Mouse (Mus musculus) olfactory bulb, adult 2 months (tissue): Measurements from ENCODE around the gene Zfp985. TPM values are rescaled to one million over a fixed set of nuclear protein-coding genes. Genes with fewer than 3 reads are reported as not detected.
"Not testable (repeated sequence)": the region's sequence is repeated elsewhere in the genome, so short reads cannot be mapped to it uniquely, and the experiment has no call there.

ENCODE experiments used
- H3K27ac ChIP-seq: fragments of 200-500 bp; 2 replicates; pipeline ENCODE4 v1.5.1; 2012; ENCODE audit warnings: low read depth, low read length; ENCODE audit not compliant: insufficient read depth
- H3K4me1 ChIP-seq: fragments of 200-500 bp; 2 replicates; pipeline ENCODE4 v1.6.1; 2012; ENCODE audit warnings: low read length; ENCODE audit not compliant: control insufficient read depth, insufficient read depth
- H3K4me3 ChIP-seq: fragments of 200-500 bp; 2 replicates; pipeline ENCODE4 v1.5.1; 2012; ENCODE audit warnings: mild to moderate bottlenecking, low read depth, low read length, moderate library complexity; ENCODE audit not compliant: insufficient read depth
- CTCF ChIP-seq: fragments of 200-500 bp; IDR thresholded peaks from 2 replicates; pipeline ENCODE4 v1.5.1; 2012; ENCODE audit warnings: low read depth, mild to moderate bottlenecking, low read length, moderate library complexity; ENCODE audit not compliant: insufficient read depth
- POLR2A ChIP-seq: fragments of 200-500 bp; IDR thresholded peaks from 2 replicates; pipeline ENCODE4 v1.6.1; 2012; ENCODE audit warnings: mild to moderate bottlenecking, low read depth, low read length, moderate library complexity; ENCODE audit not compliant: insufficient read depth
- WGBS: fragments of 180-500 bp; shearing (Covaris S2); methylation state at CpG from one replicate; pipeline ENCODE4 v1.1.7; 2018; 5-methylcytosine and 5-hydroxymethylcytosine counted together
- polyA plus RNA-seq: library from polyadenylated mRNA; stranded (reverse); fragments of >200 nt; gene quantifications from 2 replicates; pipeline ENCODE4 v1.2.4, GENCODE M21; 2012; ENCODE audit warnings: low replicate concordance; ENCODE audit not compliant: missing spikeins, insufficient read depth, insufficient read length

Gene Zfp985
- not detected in 2 replicates for polyA plus RNA-seq

DNA sequence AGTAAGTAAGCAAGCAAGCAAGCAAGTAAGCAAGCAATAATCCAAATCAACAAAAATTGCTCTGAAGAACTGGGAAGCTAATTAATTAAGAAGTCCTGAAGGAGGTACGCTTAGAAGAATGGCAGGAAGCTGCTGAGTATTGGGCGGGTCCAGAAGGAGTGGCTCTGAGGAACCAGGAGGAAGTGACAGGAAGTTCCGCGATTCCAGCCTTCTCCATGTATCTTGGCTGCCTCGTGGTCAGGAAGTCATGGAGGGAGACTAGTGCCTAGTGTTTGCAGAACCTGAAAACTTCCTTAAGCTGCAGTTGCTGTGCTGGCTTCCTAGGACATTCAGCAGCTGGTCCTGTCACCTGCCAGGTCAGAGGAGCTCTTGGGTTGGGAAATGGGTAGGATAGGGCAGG lies at the start of gene Zfp985:
TSS of gene Zfp985 (plus strand) at position 207 of the 400 bp plus-strand sequence.
- not testable (repeated sequence) for H3K4me1 ChIP-seq, H3K27ac ChIP-seq, H3K4me3 ChIP-seq
- WGBS: 76% methylated on average over 5 of the region's 5 CpGs

DNA sequence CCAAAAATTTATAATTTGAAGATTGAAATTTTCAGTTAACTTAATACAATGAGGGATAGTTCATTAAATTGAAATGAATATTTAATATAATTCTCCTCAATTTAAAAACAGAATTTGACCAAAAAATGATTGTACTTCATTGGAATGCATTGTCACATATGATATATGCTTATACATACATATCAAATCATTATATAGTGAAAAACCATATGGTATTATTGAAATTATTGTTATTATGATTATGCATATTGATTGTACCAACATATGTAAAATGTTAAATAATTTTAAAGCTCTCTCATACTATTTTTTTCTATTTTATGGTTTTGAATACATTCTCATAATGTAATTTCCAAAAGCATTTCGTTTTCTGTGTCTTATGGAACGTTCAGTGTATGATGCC lies 43.9 kb upstream of the Zfp985 start:
- Histone ChIP-seq H3K4me3 (no peak overlapping the region), H3K4me1 (no peaks in the 10 kb centered on the region), H3K27ac (no peak overlapping the region)
- TF ChIP-seq CTCF (no peak), POLR2A (no peak)
- WGBS: 75% methylated on average over 2 of the region's 2 CpGs

DNA sequence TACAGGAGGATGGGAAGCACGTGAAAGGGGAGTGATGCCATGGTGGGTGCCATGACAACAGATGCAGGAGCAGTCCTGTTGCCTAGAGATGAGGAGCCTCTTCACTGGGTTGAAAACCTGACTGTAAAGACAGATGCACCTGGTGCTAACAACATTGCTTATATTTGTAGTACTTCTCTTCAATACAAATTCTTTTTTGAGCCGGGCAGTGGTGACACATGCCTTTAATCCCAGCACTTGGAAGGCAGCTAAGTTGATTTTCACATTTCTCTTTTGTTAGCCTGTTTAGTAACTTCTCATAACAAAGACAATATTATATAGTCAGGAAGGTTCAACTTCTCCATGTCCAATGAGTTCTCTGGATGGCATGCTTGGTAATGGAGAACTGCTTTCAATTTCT lies 34.1 kb upstream of the Zfp985 start:
- Histone ChIP-seq H3K27ac (no peak overlapping the region), H3K4me1 (no peaks in the 10 kb centered on the region), H3K4me3 (no peak overlapping the region)
- 70% methylated on average over 2 of the region's 2 CpGs for WGBS
- no peak for TF ChIP-seq POLR2A

DNA sequence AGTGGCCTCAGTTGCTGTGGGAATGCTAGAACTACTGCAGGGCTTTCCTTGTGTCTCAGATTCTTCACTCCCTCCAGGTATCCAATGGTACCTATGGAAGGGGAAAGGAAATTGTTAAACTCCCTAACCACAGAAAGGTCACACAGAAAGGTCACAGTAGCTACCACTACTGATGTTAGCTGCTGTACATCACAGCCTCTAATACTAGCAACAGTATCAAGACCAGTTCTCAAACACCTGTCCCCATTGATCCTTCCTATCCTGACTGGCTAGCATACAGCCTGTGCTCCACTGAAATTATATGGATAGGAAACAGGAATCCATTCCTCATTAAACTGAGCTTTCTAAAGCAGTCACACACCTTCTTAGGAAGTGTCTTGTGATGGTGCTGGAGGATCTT lies 33.0 kb upstream of the Zfp985 start:
- Histone ChIP-seq H3K4me1 (no peaks in the 10 kb centered on the region), H3K27ac (no peak overlapping the region), H3K4me3 (no peak overlapping the region)
- TF ChIP-seq POLR2A (no peak), CTCF (no peak)

DNA sequence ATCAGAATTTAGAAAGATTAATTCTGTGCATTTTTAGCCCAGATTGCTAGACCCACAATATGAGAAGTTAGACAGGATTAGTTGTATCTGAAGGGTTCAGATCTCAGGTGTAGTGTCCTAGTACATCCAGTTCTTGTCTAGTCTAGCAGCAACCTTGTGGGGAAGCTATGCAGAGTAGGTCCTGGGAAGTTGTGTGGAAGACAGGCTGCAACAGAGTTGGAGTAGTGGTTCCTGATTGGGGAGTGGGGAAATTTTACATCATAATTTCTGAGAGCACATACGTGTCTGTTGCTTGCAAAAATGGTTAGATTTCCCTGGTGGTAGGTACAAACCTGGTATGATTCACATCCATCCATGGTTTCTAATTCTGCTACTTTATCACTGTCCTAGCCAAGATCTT lies 28.0 kb upstream of the Zfp985 start:
- Histone ChIP-seq H3K27ac (no peak overlapping the region), H3K4me3 (no peak overlapping the region), H3K4me1 (no peaks in the 10 kb centered on the region)
- 78% methylated on average over 1 of the region's 1 CpGs for WGBS
- no peak for TF ChIP-seq CTCF
- no peak for TF ChIP-seq POLR2A

DNA sequence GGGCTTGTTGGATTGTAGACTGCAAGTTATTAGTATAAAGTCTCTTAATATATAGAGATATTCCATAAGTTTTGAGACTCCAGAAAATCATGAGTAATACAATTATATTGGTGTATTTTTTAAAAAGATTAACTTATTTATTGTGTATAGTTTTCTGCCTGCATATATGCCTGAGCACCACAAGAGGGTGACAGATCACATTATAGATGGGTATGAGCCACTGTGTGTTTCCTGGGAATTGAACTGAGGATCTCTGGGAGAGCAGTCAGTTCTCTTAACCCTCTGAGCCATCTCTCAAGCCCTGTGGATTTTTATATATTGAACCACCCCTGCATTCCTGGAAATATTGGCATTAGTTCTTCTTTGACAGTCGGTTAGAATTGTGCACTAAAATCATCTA lies 22.7 kb upstream of the Zfp985 start:
- TF ChIP-seq CTCF (no peak), POLR2A (no peak)
- no peak overlapping the region for H3K27ac ChIP-seq
- no peaks in the 10 kb centered on the region for H3K4me1 ChIP-seq
- WGBS: 95% methylated on average over 1 of the region's 1 CpGs
- H3K4me3 ChIP-seq: no peak overlapping the region

DNA sequence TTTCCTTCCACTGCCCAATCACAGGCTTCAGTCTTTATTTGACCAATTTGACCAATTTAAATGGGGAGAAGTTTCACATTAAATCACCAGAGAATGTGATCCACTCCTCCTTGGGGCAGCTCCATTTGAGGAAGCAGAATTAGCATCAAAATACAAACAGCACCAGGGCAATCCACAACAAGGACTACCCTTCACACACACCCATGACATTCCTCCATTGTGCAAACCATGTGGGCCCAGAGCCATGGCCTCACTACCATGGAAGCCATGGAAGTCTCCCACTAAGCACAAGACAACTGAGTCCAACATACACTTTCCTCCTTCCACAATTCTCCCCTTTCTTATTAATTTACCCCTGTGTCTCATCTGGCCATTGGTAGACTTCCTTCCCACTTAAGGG lies 17.2 kb upstream of the Zfp985 start:
- H3K4me1 ChIP-seq, H3K27ac ChIP-seq, H3K4me3 ChIP-seq: not testable (repeated sequence)

DNA sequence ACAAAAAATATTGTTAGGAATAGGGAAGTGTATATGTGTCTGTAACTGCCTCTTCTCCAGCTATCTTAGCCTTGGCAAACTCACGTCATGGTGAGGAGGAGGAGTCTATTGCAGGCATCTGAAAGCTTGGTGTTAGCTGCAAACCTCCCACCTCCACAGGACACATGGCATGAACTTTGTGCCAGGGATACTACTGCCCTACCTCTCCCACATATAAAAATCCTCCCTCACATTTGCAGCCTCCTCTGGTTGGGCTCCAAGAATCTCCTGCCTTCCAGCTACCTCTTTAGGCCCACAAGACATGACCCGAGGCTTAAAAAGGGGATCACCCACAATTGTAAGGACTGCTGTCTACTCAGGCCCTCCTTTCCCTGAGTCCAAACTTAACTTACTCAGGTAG lies 15.4 kb upstream of the Zfp985 start:
- Histone ChIP-seq H3K27ac (no peak overlapping the region), H3K4me1 (no peaks in the 10 kb centered on the region), H3K4me3 (no peak overlapping the region)
- no peak for TF ChIP-seq CTCF
- no peak for TF ChIP-seq POLR2A
- WGBS: 82% methylated on average over 2 of the region's 2 CpGs

DNA sequence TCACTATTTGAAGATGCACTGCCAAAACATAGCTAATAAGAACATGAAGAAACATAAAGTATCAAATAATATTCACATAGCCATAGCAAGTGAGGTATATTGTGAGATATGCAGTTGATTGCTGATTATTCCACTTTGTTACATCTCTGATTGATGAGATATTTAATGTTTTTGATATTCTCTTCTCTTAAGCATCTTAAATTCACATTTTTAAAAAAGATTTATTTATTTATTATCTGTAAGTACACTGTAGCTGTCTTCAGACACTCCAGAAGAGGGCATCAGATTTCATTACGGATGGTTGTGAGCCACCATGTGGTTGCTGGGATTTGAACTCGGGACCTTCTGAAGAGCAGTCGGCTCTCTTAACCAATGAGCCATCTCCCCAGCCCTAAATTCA lies 13.2 kb upstream of the Zfp985 start, which contains the start of gene Gm16503:
TSS of gene Gm16503 (plus strand) at position 301 of the 400 bp plus-strand sequence.
- H3K27ac ChIP-seq, H3K4me1 ChIP-seq, H3K4me3 ChIP-seq: not testable (repeated sequence)
- WGBS: 80% methylated on average over 3 of the region's 3 CpGs

DNA sequence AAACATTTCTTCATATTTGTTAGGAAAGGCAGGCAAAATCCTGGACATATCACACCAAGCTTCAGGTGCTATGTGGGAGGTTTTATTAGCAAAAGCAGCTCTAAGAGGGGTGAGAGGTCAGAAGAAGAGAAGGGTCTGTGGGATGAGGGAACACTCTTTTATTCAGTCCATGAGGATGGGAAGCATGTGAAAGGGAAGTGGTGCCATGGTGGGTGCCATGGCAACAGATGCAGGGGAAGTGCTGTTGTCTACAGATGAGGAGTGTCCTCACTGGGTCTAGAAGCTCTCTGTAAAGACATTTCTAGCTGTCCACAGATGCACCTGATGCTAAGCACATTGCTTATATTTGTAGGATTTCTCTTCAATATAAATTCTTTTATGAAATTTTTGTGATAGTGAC lies 12.0 kb upstream of the Zfp985 start:
- H3K27ac ChIP-seq: no peak overlapping the region
- H3K4me1 ChIP-seq: no peaks in the 10 kb centered on the region
- no peak for TF ChIP-seq CTCF
- no peak for TF ChIP-seq POLR2A
- no peak overlapping the region for H3K4me3 ChIP-seq

DNA sequence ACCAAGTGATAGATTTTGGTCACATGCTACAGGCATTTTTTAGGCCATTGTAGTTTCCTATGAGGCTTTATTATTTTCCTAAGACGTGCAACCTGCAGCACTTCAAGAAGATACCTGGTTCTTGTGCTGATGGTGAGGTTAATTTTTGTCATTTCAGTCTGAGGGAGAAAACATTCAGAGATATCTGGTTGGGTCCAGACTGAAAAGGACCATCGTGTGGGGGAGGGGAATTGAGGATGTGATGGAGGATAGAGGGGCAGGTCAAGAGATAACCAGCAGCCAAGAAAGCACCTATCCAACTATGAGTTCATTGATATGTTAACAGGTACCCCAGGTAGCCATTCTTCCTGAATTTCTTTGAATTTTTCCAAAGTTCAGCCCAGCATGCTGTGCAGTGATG lies 1.3 kb downstream of the Zfp985 start:
- H3K4me3 ChIP-seq, H3K4me1 ChIP-seq, H3K27ac ChIP-seq: not testable (repeated sequence)
- WGBS: 72% methylated on average over 2 of the region's 2 CpGs

DNA sequence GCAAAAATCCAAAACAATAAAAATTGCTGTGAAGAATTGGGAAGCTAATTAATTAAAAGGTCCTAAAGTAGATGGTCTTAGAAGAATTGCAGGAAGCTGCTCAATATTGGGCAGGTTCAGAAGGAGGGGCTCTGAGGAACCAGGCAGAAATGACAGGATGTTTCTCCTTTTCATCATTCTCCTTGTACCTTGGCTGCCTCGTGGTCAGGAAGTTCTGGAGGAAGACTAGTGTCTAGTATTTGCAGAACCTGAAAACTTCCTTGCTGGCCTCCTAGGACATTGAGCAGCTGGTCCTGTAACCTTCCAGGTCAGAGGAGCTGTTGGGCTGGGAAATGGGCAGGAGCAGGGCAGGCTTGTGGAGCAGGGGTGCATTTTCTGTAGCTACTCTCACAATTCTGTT lies 3.8 kb downstream of the Zfp985 start:
- H3K4me3 ChIP-seq, H3K27ac ChIP-seq, H3K4me1 ChIP-seq: not testable (repeated sequence)
- WGBS: 43% methylated on average over 1 of the region's 1 CpGs

DNA sequence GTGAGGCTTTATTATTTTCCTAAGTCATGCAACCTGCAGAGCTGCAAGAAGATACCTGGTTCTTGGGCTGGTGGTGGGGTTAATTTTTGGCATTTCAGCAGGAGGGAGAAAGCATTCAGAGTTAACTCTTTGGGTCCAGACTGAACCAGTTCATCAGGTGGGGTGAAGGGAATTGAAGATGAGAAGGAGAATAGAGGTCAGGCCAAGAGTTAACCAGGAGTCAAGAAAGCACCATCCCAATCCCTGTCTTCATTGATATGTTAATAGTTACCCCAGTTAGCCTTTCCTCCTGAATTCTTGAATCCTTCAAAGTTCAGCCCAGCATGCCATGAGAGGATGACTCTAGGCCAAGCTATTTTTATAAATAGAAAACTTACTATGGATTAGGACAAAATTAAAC lies 4.9 kb downstream of the Zfp985 start:
- not testable (repeated sequence) for H3K4me3 ChIP-seq, H3K4me1 ChIP-seq, H3K27ac ChIP-seq

DNA sequence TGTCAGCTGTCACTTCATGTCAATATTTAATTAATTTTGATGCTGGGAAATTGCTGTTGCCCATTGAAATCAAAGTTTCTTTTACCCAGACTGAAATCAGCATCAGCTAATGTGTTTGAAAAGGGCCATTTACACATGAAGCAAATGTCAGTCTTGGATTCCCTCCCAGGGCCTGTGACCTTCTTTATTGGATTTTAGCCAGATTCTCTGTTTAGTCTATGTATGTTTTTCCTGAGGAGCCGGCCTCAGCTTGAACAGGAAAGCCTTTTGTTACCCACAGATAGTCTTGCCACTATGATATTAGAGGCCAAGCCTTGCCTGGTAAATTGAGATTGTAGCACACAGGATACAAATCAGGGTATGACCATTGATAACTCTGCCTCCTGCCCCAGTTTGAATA lies 6.0 kb downstream of the Zfp985 start:
- H3K27ac ChIP-seq, H3K4me1 ChIP-seq, H3K4me3 ChIP-seq: not testable (repeated sequence)
- WGBS: 48% methylated on average over 1 of the region's 1 CpGs
